Mouse (Mus musculus) forebrain, postnatal 0 days (tissue): ENCODE measurements around the gene Samhd1. TPM values are rescaled to one million over a fixed set of nuclear protein-coding genes. Genes with fewer than 3 reads are reported as not detected.

Experiments
- ATAC-seq: fragments of 200-750 bp; cut with Nextera tagmentation; 2 replicates; pipeline ENCODE4 v1.8.0; 2017; ENCODE audit warnings: mild to moderate bottlenecking, moderate library complexity
- DNase-seq: peaks from one replicate; pipeline ENCODE4 v3.0.0-alpha.2; 2015
- H3K27ac ChIP-seq: fragments of 300-500 bp; sonication (generic); 2 replicates; pipeline ENCODE4 v1.5.1; 2014; ENCODE audit warnings: low read depth, mild to moderate bottlenecking, antibody characterized with exemption, low read length, moderate library complexity, mixed read lengths
- H3K27me3 ChIP-seq: fragments of 300-500 bp; sonication (generic); 2 replicates; pipeline ENCODE4 v1.6.1; 2014; ENCODE audit warnings: mild to moderate bottlenecking, low read length, mixed read lengths; ENCODE audit not compliant: insufficient read depth
- H3K36me3 ChIP-seq: fragments of 300-500 bp; sonication (generic); 2 replicates; pipeline ENCODE4 v1.6.1; 2014; ENCODE audit warnings: mild to moderate bottlenecking, moderate library complexity; ENCODE audit not compliant: insufficient read depth
- H3K4me1 ChIP-seq: fragments of 300-500 bp; sonication (generic); 2 replicates; pipeline ENCODE4 v1.6.1; 2014; ENCODE audit warnings: antibody characterized with exemption; ENCODE audit not compliant: insufficient read depth
- H3K4me2 ChIP-seq: fragments of 300-500 bp; sonication (generic); 2 replicates; pipeline ENCODE4 v1.6.1; 2014; ENCODE audit warnings: low read depth, mild to moderate bottlenecking, moderate library complexity
- H3K4me3 ChIP-seq: fragments of 300-500 bp; sonication (generic); 2 replicates; pipeline ENCODE4 v1.5.1; 2014; ENCODE audit warnings: low read depth, low read length, mixed read lengths
- H3K9ac ChIP-seq: fragments of 300-500 bp; sonication (generic); 2 replicates; pipeline ENCODE4 v1.6.1; 2014; ENCODE audit warnings: mild to moderate bottlenecking
- H3K9me3 ChIP-seq: fragments of 300-500 bp; sonication (generic); 2 replicates; pipeline ENCODE4 v1.6.1; 2016; ENCODE audit warnings: low read length
- CTCF ChIP-seq: sonication (generic); IDR thresholded peaks from 2 replicates; pipeline ENCODE4 v1.5.1; 2016; ENCODE audit warnings: antibody characterized with exemption, control low read depth, low read depth
- WGBS: fragments of 180-500 bp; shearing (Covaris S2); extraction: QIAGEN DNeasy Blood & Tissue Kit; methylation state at CpG from one replicate; pipeline ENCODE4 v1.1.7; 2014; 5-methylcytosine and 5-hydroxymethylcytosine counted together
- polyA plus RNA-seq: library from polyadenylated mRNA; unstranded; fragments of >200 nt; fragmentation: Nextera tagmentation; extraction: Ambion mirVana; gene quantifications from 2 replicates; pipeline ENCODE4 v1.2.1, GENCODE M21; 2015
- total RNA-seq: library from RNA; depleted of rRNA; stranded (reverse); fragments of >200 nt; gene quantifications from 2 replicates; pipeline ENCODE4 v1.2.3, GENCODE M21; 2014

Gene Samhd1
- total and polyA plus RNA-seq, 2 experiments from 2014 or later: 8.0 to 18.5 TPM

GRCm38 (mm10) chr2:157136646-157137045 lies 1.6 kb upstream of the Samhd1 start:
- no peak for ATAC-seq
- WGBS: 63% methylated on average over 2 of the region's 2 CpGs
- H3K36me3 ChIP-seq: no peaks in the 10 kb centered on the region

GRCm38 (mm10) chr2:157136176-157136575 lies 1.1 kb upstream of the Samhd1 start:
- no peak overlapping the region for H3K4me2 ChIP-seq
- peaks cover 4% of the 10 kb centered on the region; the same call in 1 of the 2 replicates for H3K4me1 ChIP-seq
- DNase-seq (no peak), ATAC-seq (no peak)
- WGBS: 88% methylated on average over 4 of the region's 4 CpGs
- no peak overlapping the region for H3K27ac ChIP-seq
- H3K4me3 ChIP-seq: no peak overlapping the region
- H3K27me3 ChIP-seq: no peaks in the 10 kb centered on the region
- H3K9ac ChIP-seq: no peak overlapping the region
- no peak for TF ChIP-seq CTCF
- no peaks in the 10 kb centered on the region for H3K36me3 ChIP-seq
- H3K9me3 ChIP-seq: no peaks in the 10 kb centered on the region

More at GRCm38 (mm10) chr2:157136646-157137045, 1.6 kb upstream of the Samhd1 start:
- no peaks in the 10 kb centered on the region for H3K27me3 ChIP-seq
- no peak for DNase-seq
- no peak for TF ChIP-seq CTCF
- H3K9ac ChIP-seq: no peak overlapping the region
- no peak overlapping the region for H3K4me2 ChIP-seq
- no peak overlapping the region for H3K4me3 ChIP-seq
- no peaks in the 10 kb centered on the region for H3K9me3 ChIP-seq
- H3K27ac ChIP-seq: no peak overlapping the region
- H3K4me1 ChIP-seq: peaks cover 4% of the 10 kb centered on the region; the same call in 1 of the 2 replicates

- no peak for TF ChIP-seq CTCF
- H3K9me3 ChIP-seq: no peaks in the 10 kb centered on the region
- H3K27me3 ChIP-seq: no peaks in the 10 kb centered on the region
- peak overlapping the region; percentile 59 for H3K4me3 ChIP-seq
- WGBS: 66% methylated on average over 10 of the region's 10 CpGs
- H3K9ac ChIP-seq: no peak overlapping the region
- DNase-seq (peak; percentile 2), ATAC-seq (no peak)
- peak overlapping the region; percentile 95 for H3K4me2 ChIP-seq
- peaks cover 4% of the 10 kb centered on the region; the same call in 1 of the 2 replicates for H3K4me1 ChIP-seq
- H3K36me3 ChIP-seq: no peaks in the 10 kb centered on the region
- no peak overlapping the region for H3K27ac ChIP-seq
Measured at GRCm38 (mm10) chr2:157135529-157136120, 560 bp upstream of the Samhd1 start.

- Histone ChIP-seq H3K27me3 (no peaks in the 10 kb centered on the region), H3K27ac (peak overlapping the region; percentile 31; the same call in 1 of the 2 replicates), H3K4me2 (peak overlapping the region; percentile 95), H3K9ac (peak overlapping the region; percentile 54), H3K4me1 (peaks cover 4% of the 10 kb centered on the region; the same call in 1 of the 2 replicates), H3K36me3 (no peaks in the 10 kb centered on the region), H3K4me3 (peak overlapping the region; percentile 59), H3K9me3 (no peaks in the 10 kb centered on the region)
- ATAC-seq (peak; percentile 48), DNase-seq (peak; percentile 13)
- TF ChIP-seq CTCF: no peak
- 0% methylated on average over 25 of the region's 25 CpGs for WGBS
Measured at GRCm38 (mm10) chr2:157134479-157134931, 560 bp downstream of the Samhd1 start.

- 16% methylated on average over 11 of the region's 11 CpGs for WGBS
- no peak for DNase-seq
Measured at GRCm38 (mm10) chr2:157133769-157134478, 1.1 kb downstream of the Samhd1 start.

GRCm38 (mm10) chr2:157132686-157133540 lies 2.2 kb downstream of the Samhd1 start:
- H3K4me1 ChIP-seq: peaks cover 4% of the 10 kb centered on the region; the same call in 1 of the 2 replicates
- no peaks in the 10 kb centered on the region for H3K27me3 ChIP-seq
- H3K4me2 ChIP-seq: no peak overlapping the region
- H3K27ac ChIP-seq: no peak overlapping the region
- DNase-seq (no peak), ATAC-seq (no peak)
- TF ChIP-seq CTCF: no peak
- H3K9me3 ChIP-seq: no peaks in the 10 kb centered on the region
- no peak overlapping the region for H3K9ac ChIP-seq
- no peaks in the 10 kb centered on the region for H3K36me3 ChIP-seq
- no peak overlapping the region for H3K4me3 ChIP-seq
- 88% methylated on average over 3 of the region's 3 CpGs for WGBS

More at GRCm38 (mm10) chr2:157133769-157134478, 1.1 kb downstream of the Samhd1 start:
- no peak for TF ChIP-seq CTCF
- no peak overlapping the region for H3K27ac ChIP-seq
- no peak for ATAC-seq
- H3K4me2 ChIP-seq: peak overlapping the region; percentile 95
- H3K9me3 ChIP-seq: no peaks in the 10 kb centered on the region
- peak overlapping the region; percentile 54 for H3K9ac ChIP-seq
- H3K4me1 ChIP-seq: peaks cover 4% of the 10 kb centered on the region; the same call in 1 of the 2 replicates
- H3K27me3 ChIP-seq: no peaks in the 10 kb centered on the region
- peak overlapping the region; percentile 59 for H3K4me3 ChIP-seq
- no peaks in the 10 kb centered on the region for H3K36me3 ChIP-seq
